Mouse (Mus musculus): ENCODE data around the gene Klhdc8b.

GRCm38 (mm10) chr9:108450292-108451169 is 10.8 kb downstream of the Klhdc8b start:
- no peak for TF ChIP-seq MAFK (IDR thresholded peaks at IDR 0.05; ENCODE audit: insufficient read depth, low read depth, low read length)
- TF ChIP-seq HCFC1 (IDR thresholded peaks at IDR 0.05; ENCODE audit: borderline replicate concordance, insufficient read depth, low read length) = no peak
- TF ChIP-seq CHD2 (IDR thresholded peaks at IDR 0.05; ENCODE audit: low read depth, low read length) = no peak
